Mouse (Mus musculus): ENCODE data around the gene Slc39a13. TPM values are rescaled to one million over a fixed set of nuclear protein-coding genes. Genes with fewer than 3 reads are reported as not detected.
"Not testable (repeated sequence)": the region's sequence is repeated elsewhere in the genome, so short reads cannot be mapped to it uniquely, and the experiment has no call there.

The Slc39a13 gene
- total RNA-seq, 1 experiment from 2014 or later: 15.6 TPM

GRCm38 (mm10) chr2:91045805-91046204 is 24.4 kb downstream of the Slc39a13 start:
- not testable (repeated sequence) for ATAC-seq (replicated peaks; ENCODE audit: insufficient number of reproducible peaks, low FRiP score, low TSS enrichment, poor library complexity, severe bottlenecking)

- ATAC-seq (replicated peaks; ENCODE audit: insufficient number of reproducible peaks, low FRiP score, low TSS enrichment, poor library complexity, severe bottlenecking): no peak
Observed at GRCm38 (mm10) chr2:91044727-91045126, 25.5 kb downstream of the Slc39a13 start.

GRCm38 (mm10) chr2:91042651-91043398 is 27.4 kb downstream of the Slc39a13 start:
- ATAC-seq (replicated peaks; ENCODE audit: insufficient number of reproducible peaks, low FRiP score, low TSS enrichment, poor library complexity, severe bottlenecking): peak; percentile 81

- no peak for ATAC-seq (replicated peaks; ENCODE audit: insufficient number of reproducible peaks, low FRiP score, low TSS enrichment, poor library complexity, severe bottlenecking)
Observed at GRCm38 (mm10) chr2:91041786-91042185, 28.4 kb downstream of the Slc39a13 start.

- no peak for ATAC-seq (replicated peaks; ENCODE audit: insufficient number of reproducible peaks, low FRiP score, low TSS enrichment, poor library complexity, severe bottlenecking)
Observed at GRCm38 (mm10) chr2:91035385-91035784, 34.8 kb downstream of the Slc39a13 start, which contains the start of gene Rapsn. Rapsn (plus strand) TSS chr2:91035620.

- ATAC-seq (replicated peaks; ENCODE audit: insufficient number of reproducible peaks, low FRiP score, low TSS enrichment, poor library complexity, severe bottlenecking): no peak
Observed at GRCm38 (mm10) chr2:91033000-91033399, 37.2 kb downstream of the Slc39a13 start.

- no peak for ATAC-seq (replicated peaks; ENCODE audit: insufficient number of reproducible peaks, low FRiP score, low TSS enrichment, poor library complexity, severe bottlenecking)
Observed at GRCm38 (mm10) chr2:91031216-91031615, 39.0 kb downstream of the Slc39a13 start.

GRCm38 (mm10) chr2:91027391-91028214 is 42.6 kb downstream of the Slc39a13 start:
- no peak for ATAC-seq (replicated peaks; ENCODE audit: insufficient number of reproducible peaks, low FRiP score, low TSS enrichment, poor library complexity, severe bottlenecking)

- ATAC-seq (replicated peaks; ENCODE audit: insufficient number of reproducible peaks, low FRiP score, low TSS enrichment, poor library complexity, severe bottlenecking): no peak
Observed at GRCm38 (mm10) chr2:91026491-91026890, 43.7 kb downstream of the Slc39a13 start.

- ATAC-seq (replicated peaks; ENCODE audit: insufficient number of reproducible peaks, low FRiP score, low TSS enrichment, poor library complexity, severe bottlenecking): no peak
Observed at GRCm38 (mm10) chr2:91025081-91025516, 45.1 kb downstream of the Slc39a13 start.

GRCm38 (mm10) chr2:91023956-91024355 is 46.3 kb downstream of the Slc39a13 start:
- no peak for ATAC-seq (replicated peaks; ENCODE audit: insufficient number of reproducible peaks, low FRiP score, low TSS enrichment, poor library complexity, severe bottlenecking)

GRCm38 (mm10) chr2:91023131-91023530 is 47.1 kb downstream of the Slc39a13 start:
- no peak for ATAC-seq (replicated peaks; ENCODE audit: insufficient number of reproducible peaks, low FRiP score, low TSS enrichment, poor library complexity, severe bottlenecking)

- not testable (repeated sequence) for ATAC-seq (replicated peaks; ENCODE audit: insufficient number of reproducible peaks, low FRiP score, low TSS enrichment, poor library complexity, severe bottlenecking)
Observed at GRCm38 (mm10) chr2:91022266-91022665, 48.0 kb downstream of the Slc39a13 start.

GRCm38 (mm10) chr2:91019911-91020310 is 50.3 kb downstream of the Slc39a13 start:
- ATAC-seq (replicated peaks; ENCODE audit: insufficient number of reproducible peaks, low FRiP score, low TSS enrichment, poor library complexity, severe bottlenecking): no peak

GRCm38 (mm10) chr2:91018061-91018788 is 52.0 kb downstream of the Slc39a13 start:
- no peak for ATAC-seq (replicated peaks; ENCODE audit: insufficient number of reproducible peaks, low FRiP score, low TSS enrichment, poor library complexity, severe bottlenecking)

- ATAC-seq (replicated peaks; ENCODE audit: insufficient number of reproducible peaks, low FRiP score, low TSS enrichment, poor library complexity, severe bottlenecking): no peak
Observed at GRCm38 (mm10) chr2:91015386-91015785, 54.8 kb downstream of the Slc39a13 start.

- no peak for ATAC-seq (replicated peaks; ENCODE audit: insufficient number of reproducible peaks, low FRiP score, low TSS enrichment, poor library complexity, severe bottlenecking)
Observed at GRCm38 (mm10) chr2:91013881-91014280, 56.3 kb downstream of the Slc39a13 start.
